Mouse (Mus musculus) macrophage (primary cell): ENCODE data around the gene Uqcrc2. TPM values are rescaled to one million over a fixed set of nuclear protein-coding genes. Genes with fewer than 3 reads are reported as not detected.

Experiments used
- polyA plus RNA-seq: library from polyadenylated mRNA; stranded (reverse); fragments of 250-400 nt; gene quantifications from 3 replicates; pipeline ENCODE4 v1.2.4, GENCODE M21; 2018; ENCODE audit warnings: inconsistent platforms

Uqcrc2 gene
- polyA plus RNA-seq, 1 experiment from 2014 or later = 108 TPM

Other genes starting within 250 kb of the Uqcrc2 start
- not detected in 3 replicates for gene Abca16, start 225.5 kb upstream of the Uqcrc2 start, polyA plus RNA-seq
- gene Pdzd9, start 35.2 kb downstream of the Uqcrc2 start, polyA plus RNA-seq = 0.10 TPM in 1 of 3 replicates, not detected in the others
- 9.4 to 12.6 TPM (median 12.5 TPM) in 3 replicates for gene Mosmo, start 42.4 kb downstream of the Uqcrc2 start, polyA plus RNA-seq
- gene Vwa3a, start 104.1 kb downstream of the Uqcrc2 start, polyA plus RNA-seq = not detected in 3 replicates
- gene Gm5737, start 177.2 kb downstream of the Uqcrc2 start, polyA plus RNA-seq = not detected in 3 replicates
- gene Eef2k, start 207.7 kb downstream of the Uqcrc2 start, polyA plus RNA-seq = 19.4 to 32.2 TPM (median 21.0 TPM) in 3 replicates